Mouse (Mus musculus) large intestine, adult 2 months (tissue): ENCODE measurements around the gene Zc3hav1. TPM values are rescaled to one million over a fixed set of nuclear protein-coding genes. Genes with fewer than 3 reads are reported as not detected.

Experiments
- DNase-seq: peaks from one replicate; pipeline ENCODE4 v3.0.0-alpha.2; 2012; ENCODE audit warnings: low read depth, low spot score
- WGBS: fragments of 180-500 bp; shearing (Covaris S2); methylation state at CpG from one replicate; pipeline ENCODE4 v1.1.7; 2018; 5-methylcytosine and 5-hydroxymethylcytosine counted together
- polyA plus RNA-seq: library from polyadenylated mRNA; depleted of rRNA; stranded (reverse); fragments of >200 nt; gene quantifications from 2 replicates; pipeline ENCODE4 v1.2.3, GENCODE M21; 2012; rRNA removed

Zc3hav1 gene
- polyA plus RNA-seq, 1 experiment = 22.8 TPM

GRCm38 (mm10) chr6:38304981-38305380 is 49.4 kb downstream of the Zc3hav1 start:
- 92% methylated on average over 3 of the region's 3 CpGs for WGBS
- DNase-seq = no peak

- WGBS = under 1% methylated on average over 70 of the region's 70 CpGs
- DNase-seq = no peak
Observed at GRCm38 (mm10) chr6:38298761-38299401, 55.5 kb downstream of the Zc3hav1 start, which contains the start of gene Zc3hav1l. Gene Zc3hav1l (minus strand): TSS chr6:38299259.

- no peak for DNase-seq
- WGBS = 2% methylated on average over 10 of the region's 10 CpGs
Observed at GRCm38 (mm10) chr6:38298246-38298635, 56.2 kb downstream of the Zc3hav1 start.

DNA sequence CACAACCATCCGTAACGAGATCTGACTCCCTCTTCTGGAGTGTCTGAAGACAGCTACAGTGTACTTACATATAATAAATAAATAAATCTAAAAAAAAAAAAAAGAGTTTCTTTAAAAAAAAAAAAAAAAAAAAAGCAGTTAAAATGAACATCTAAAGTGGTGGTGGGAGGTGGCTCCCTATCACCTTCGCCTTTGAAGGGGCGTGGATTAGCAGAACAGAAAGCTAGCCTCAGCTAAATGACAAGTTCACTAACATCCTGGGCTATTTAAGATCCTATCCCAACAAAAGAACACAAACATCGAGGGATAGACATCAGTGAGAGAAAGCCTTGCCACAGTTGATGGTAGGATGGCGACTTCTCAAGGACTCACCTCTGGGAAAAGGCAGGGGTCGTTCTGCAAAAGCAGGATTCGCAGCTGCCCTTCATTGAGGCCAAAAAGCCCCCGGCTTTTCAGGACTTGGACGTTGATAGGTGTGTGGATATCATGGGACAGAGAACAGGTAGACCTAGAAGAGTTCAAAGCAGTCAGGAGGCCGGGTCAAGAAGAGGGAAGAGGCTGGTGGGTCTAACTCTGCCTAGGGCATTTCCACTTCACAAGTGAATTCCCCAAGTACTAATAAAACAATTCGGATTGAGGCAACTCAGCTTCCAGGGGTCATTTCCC is 56.7 kb downstream of the Zc3hav1 start:
- DNase-seq = no peak
- 48% methylated on average over 12 of the region's 12 CpGs for WGBS

- no peak for DNase-seq
- WGBS = 86% methylated on average over 3 of the region's 3 CpGs
Observed at GRCm38 (mm10) chr6:38293708-38294107, 60.7 kb downstream of the Zc3hav1 start.

GRCm38 (mm10) chr6:38292871-38293646 is 61.3 kb downstream of the Zc3hav1 start:
- 80% methylated on average over 11 of the region's 11 CpGs for WGBS
- no peak for DNase-seq

GRCm38 (mm10) chr6:38284422-38284821 is 70.0 kb downstream of the Zc3hav1 start:
- no peak for DNase-seq
- WGBS = 98% methylated on average over 19 of the region's 19 CpGs

DNA sequence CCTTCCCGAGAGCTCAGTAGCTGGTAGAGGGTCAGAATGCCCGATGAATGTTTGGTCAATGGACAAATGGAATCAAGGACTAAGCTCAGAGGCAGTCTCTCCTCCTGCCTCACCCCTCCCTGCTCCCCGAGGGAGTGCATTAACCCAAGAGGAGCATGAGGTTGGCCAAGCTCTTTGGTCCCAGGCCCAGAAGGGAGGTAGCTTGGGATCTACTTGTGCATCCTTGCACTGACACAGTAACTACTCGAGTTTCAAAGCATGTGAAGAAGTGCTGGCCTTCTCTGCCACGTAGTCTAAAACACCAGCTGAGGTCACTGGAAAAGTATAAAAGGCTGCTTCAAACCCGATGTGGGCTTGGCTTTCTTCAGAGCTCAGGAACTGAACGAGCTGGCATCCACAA is 89.9 kb downstream of the Zc3hav1 start:
- no peak for DNase-seq
- WGBS = 67% methylated on average over 7 of the region's 7 CpGs

- no peak for DNase-seq
- WGBS = 55% methylated on average over 5 of the region's 5 CpGs
Observed at GRCm38 (mm10) chr6:38263393-38264159, 90.8 kb downstream of the Zc3hav1 start.

GRCm38 (mm10) chr6:38261877-38262276 is 92.5 kb downstream of the Zc3hav1 start:
- 72% methylated on average over 4 of the region's 4 CpGs for WGBS
- DNase-seq = no peak

GRCm38 (mm10) chr6:38257506-38257905 is 96.9 kb downstream of the Zc3hav1 start:
- whole genome bisulfite sequencing = 93% methylated on average over 8 of the region's 8 CpGs
- no peak for DNase-seq

DNA sequence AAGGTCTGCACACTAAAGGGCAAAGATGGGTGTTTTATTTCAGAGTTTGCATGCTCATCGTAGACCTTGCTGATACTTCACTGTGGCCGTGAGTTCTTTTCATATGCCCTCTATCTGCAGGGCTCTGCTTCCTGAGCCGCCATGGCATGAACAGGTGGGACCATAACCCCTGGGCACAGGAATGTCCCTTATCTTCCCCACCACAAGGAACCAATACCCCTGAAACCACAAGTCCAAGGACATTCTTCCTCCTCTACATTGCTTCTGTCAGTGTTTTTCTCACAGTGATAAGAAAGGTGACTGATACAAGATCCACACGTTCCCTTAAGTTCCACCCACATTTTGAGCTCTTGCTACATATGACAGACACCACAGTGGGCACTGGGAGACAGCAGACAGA is 97.6 kb downstream of the Zc3hav1 start:
- 88% methylated on average over 4 of the region's 4 CpGs for WGBS
- DNase-seq = no peak

GRCm38 (mm10) chr6:38255794-38256193 is 98.6 kb downstream of the Zc3hav1 start:
- WGBS = 77% methylated on average over 2 of the region's 2 CpGs

More at GRCm38 (mm10) chr6:38255794-38256193, 98.6 kb downstream of the Zc3hav1 start:
- DNase-seq = no peak

Other genes starting within 250 kb of the Zc3hav1 start
- gene Tmem213, start 245.3 kb downstream of the Zc3hav1 start, polyA plus RNA-seq = not detected in 2 replicates
- gene Atp6v0a4, start 230.0 kb downstream of the Zc3hav1 start, polyA plus RNA-seq = 0.34 and 0.61 TPM in 2 replicates
- gene D630045J12Rik, start 100.6 kb downstream of the Zc3hav1 start, polyA plus RNA-seq = 0.26 and 0.34 TPM in 2 replicates
- 0.64 and 1.2 TPM in 2 replicates for gene Zc3hav1l, start 55.3 kb downstream of the Zc3hav1 start, polyA plus RNA-seq
- 0.34 and 0.40 TPM in 2 replicates for gene Ttc26, start 26.9 kb upstream of the Zc3hav1 start, polyA plus RNA-seq
- 3.1 and 6.0 TPM in 2 replicates for gene Ubn2, start 79.3 kb upstream of the Zc3hav1 start, polyA plus RNA-seq
- gene Fmc1, start 178.9 kb upstream of the Zc3hav1 start, polyA plus RNA-seq = 204 and 234 TPM in 2 replicates
- 9.9 and 16.4 TPM in 2 replicates for gene Luc7l2, start 196.7 kb upstream of the Zc3hav1 start, polyA plus RNA-seq